Mouse (Mus musculus) layer of hippocampus, adult 2 months (tissue): Measurements from ENCODE around the gene Clec16a. TPM values are rescaled to one million over a fixed set of nuclear protein-coding genes. Genes with fewer than 3 reads are reported as not detected.

ENCODE experiments used
- DNase-seq, 2 experiments: peaks; one replicate each; pipeline ENCODE4 v3.0.0; 2022; ENCODE audit warnings: low spot score in 2 of 2
- H3K27ac ChIP-seq: fragments of 200-600 bp; 2 replicates; pipeline ENCODE4 v1.8.1; 2022
- H3K4me3 ChIP-seq: fragments of 200-600 bp; 2 replicates; pipeline ENCODE4 v1.8.1; 2022; ENCODE audit warnings: mild to moderate bottlenecking
- CTCF ChIP-seq: fragments of 200-600 bp; conservative IDR thresholded peaks from 2 replicates; pipeline ENCODE4 v1.8.1; 2022; ENCODE audit warnings: antibody characterized with exemption, mild to moderate bottlenecking, moderate library complexity
- total RNA-seq, 2 experiments: library from RNA; stranded (reverse); gene quantifications; 2 replicates each; pipeline ENCODE4 v1.2.3; 2021

Clec16a gene
- total RNA-seq, 2 experiments from 2014 or later = 98.8 to 105 TPM

GRCm38 (mm10) chr16:10783152-10783434 lies 238.0 kb downstream of the Clec16a start:
- H3K4me3 ChIP-seq = no peak overlapping the region
- DNase-seq = no peak
- H3K27ac ChIP-seq = no peak overlapping the region
- no peak for TF ChIP-seq CTCF

DNA sequence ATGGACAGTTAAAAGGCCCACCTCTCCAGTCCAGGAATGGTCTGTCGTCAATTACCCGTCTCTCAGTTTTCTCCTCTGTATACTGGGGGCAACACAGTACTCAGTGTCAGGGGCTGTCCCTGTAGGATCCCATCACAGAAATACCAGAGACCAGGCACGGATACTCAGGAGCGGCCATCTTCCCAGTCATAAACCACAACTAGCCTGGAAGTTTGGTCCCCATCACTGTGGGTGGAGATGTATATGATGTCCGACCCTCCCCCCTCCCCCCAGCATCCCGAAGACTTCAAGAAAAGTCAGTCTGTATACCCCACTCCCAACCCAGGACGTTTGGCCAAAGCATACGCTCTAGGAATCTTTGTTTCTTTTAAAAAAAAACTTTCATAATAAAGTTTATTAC lies 238.3 kb downstream of the Clec16a start:
- no peak for TF ChIP-seq CTCF
- Histone ChIP-seq H3K4me3 (no peak overlapping the region), H3K27ac (no peak overlapping the region)
- DNase-seq = no peak

DNA sequence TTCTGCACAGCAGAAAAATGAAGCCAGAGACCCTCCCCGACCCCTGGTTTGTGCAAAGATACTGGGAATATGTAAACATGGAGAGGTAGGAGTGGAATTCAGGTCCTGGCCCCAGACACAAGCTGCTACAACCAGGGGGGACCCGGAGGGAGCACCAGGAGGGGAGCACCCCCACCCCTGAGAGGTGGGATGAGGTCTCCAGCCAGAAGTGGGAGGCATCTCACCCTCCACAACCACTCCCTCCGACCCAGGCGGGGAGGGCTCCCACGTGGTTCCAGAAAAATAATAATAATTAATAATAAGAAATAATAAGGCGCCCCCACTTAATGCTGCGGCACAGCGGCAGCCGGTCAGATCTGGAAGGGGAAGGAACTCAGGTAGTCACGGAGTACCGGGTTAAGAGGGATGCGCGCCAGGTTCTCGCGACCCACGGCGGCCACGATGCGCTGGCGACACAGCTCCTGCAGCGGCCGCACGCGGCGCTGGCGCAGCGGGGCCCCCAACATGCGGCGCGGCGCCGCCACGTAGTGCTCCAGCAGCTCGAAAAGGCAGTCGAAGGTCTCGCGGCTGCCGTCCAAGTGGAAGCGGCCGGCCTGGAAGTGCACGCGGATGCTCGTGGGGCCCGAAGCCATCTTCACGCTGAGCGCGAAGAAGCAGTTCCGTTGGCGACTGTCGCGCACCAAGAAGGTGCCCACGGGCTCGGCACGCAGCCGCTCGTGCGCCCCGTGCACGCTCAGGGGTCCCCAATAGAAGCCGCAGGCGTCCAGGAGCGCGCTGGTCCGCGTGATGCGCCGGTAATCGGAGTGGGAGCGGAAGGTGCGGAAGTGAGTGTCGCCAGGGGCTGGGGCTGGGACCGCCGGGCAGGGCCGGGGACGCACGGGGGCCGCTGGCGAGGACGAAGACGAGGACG lies 239.0 kb downstream of the Clec16a start:
- Histone ChIP-seq H3K27ac (peak overlapping the region; percentile 97), H3K4me3 (peak overlapping the region; percentile 86)
- DNase-seq = peak in 1 of 2 experiments; percentile 17
- TF ChIP-seq CTCF = peak; percentile 42

GRCm38 (mm10) chr16:10784793-10785370 lies 239.7 kb downstream of the Clec16a start:
- peak; percentile 89 for TF ChIP-seq CTCF
- Histone ChIP-seq H3K27ac (peak overlapping the region; percentile 97), H3K4me3 (peak overlapping the region; percentile 86)
- DNase-seq = peak; percentile 80 to 90

GRCm38 (mm10) chr16:10785371-10786231 lies 240.5 kb downstream of the Clec16a start, which contains the start of gene Socs1:
Socs1 (minus strand) TSS chr16:10785536.
- Histone ChIP-seq H3K27ac (peak within 1 kb of the TSS; percentile 97), H3K4me3 (peak within 1 kb of the TSS; percentile 86)
- DNase-seq = peak; percentile 69 to 72
- TF ChIP-seq CTCF = peak; percentile 19

GRCm38 (mm10) chr16:10786288-10786687 lies 241.1 kb downstream of the Clec16a start:
- Histone ChIP-seq H3K27ac (peak overlapping the region; percentile 97), H3K4me3 (peak overlapping the region; percentile 86)
- peak; percentile 76 to 79 for DNase-seq
- peak; percentile 90 for TF ChIP-seq CTCF

DNA sequence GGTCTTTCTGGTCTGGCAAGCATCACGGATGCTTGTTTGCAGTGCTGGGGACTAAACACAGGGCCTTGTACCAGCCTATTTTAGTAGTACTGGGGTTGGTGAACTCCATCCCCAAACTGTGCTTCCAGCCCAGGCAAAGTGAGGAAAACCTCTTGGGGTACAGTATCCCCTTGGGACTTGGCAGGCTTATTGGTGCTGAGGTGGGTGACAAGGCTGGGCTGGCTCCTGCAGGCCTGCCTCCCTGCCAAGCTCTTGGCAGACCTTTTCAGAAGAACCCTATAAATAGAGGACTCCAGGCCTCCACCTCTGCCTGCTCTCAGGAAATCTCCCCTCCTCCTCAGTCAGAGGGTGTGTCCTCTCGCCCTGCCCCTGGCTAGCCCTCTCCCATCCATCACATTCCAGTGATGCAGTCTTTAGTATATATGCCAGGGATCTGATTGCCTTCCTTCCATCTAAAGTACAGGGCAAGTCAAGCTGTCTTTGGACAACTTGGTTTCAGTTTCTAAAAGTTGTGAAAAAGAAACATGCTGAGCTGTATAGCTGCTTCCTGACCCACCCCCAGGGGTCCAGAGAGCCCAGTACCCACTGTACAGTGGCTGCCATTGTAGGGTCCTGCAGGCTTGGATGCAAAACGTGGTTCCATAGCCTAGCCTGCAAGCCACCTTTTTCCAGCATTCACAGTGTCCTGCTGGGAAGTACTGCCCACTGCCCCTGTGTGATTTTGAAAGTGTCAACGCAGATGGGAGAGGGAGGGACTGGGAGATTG lies 241.8 kb downstream of the Clec16a start:
- no peak for TF ChIP-seq CTCF
- Histone ChIP-seq H3K4me3 (no peak overlapping the region), H3K27ac (peak overlapping the region; percentile 97; the same call in 1 of the 2 replicates)
- no peak for DNase-seq

- H3K27ac ChIP-seq = no peak overlapping the region
- peak; percentile 45 for TF ChIP-seq CTCF
These were observed 242.5 kb downstream of the Clec16a start for GRCm38 (mm10) chr16:10787548-10788058.

GRCm38 (mm10) chr16:10788271-10788670 lies 243.1 kb downstream of the Clec16a start, which contains the start of gene Tnp2:
Tnp2 (minus strand) TSS chr16:10788660.
- no peak for DNase-seq
- no peak for TF ChIP-seq CTCF

More at GRCm38 (mm10) chr16:10787548-10788058, 242.5 kb downstream of the Clec16a start:
- no peak overlapping the region for H3K4me3 ChIP-seq
- DNase-seq = no peak

DNA sequence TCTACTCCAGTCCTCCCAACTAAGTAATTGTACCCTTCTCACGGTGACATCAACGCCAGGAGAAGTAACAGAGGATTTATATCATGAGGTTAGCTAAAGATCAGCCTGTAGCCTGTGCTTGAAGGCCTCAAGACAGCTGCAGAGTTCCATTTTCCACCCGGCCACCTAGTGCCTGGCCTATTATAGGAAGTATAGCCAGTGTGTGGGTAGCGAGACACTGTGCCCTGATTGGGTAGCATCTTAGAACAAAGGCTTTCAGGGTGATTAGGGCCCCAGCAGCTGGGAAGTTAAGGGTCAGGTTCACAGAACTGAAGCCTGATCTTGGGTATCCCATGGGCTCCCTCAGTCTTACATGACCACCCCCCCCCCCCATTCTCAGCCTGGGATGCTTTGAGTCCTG lies 243.7 kb downstream of the Clec16a start:
- no peak for DNase-seq
- TF ChIP-seq CTCF = no peak
- Histone ChIP-seq H3K4me3 (no peak overlapping the region), H3K27ac (no peak overlapping the region)

More at GRCm38 (mm10) chr16:10788271-10788670, 243.1 kb downstream of the Clec16a start, which contains the start of gene Tnp2:
- Histone ChIP-seq H3K4me3 (no peak within 1 kb of the TSS), H3K27ac (no peak within 1 kb of the TSS)

DNA sequence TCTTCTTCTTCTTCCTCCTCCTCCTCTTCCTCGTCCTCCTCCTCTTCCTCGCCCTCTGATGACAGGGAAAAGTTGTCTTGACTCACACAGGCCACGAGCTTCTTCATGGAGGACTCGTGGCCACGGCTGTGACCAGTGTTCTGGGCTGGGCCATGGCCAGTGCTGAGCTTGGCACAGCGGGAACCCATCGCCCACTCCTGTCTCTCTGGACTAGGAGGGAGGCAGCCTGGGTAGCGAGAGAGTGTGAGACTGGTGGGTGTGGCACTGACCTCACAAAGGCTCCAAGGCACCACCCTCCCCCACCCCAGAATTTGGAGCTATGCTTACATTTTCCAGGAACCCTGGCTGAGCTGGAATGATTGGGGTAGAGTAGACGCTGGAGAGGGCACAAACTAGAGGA lies 245.6 kb downstream of the Clec16a start, which contains the start of gene Prm3:
TSS of gene Prm3 (minus strand) at position 213 of the 400 bp plus-strand sequence.
- TF ChIP-seq CTCF = no peak
- no peak within 1 kb of the TSS for H3K27ac ChIP-seq
- no peak within 1 kb of the TSS for H3K4me3 ChIP-seq
- no peak for DNase-seq

Other genes with a start within 250 kb of the Clec16a start
- gene Emp2, start 231.4 kb upstream of the Clec16a start, total RNA-seq = 10 to 100 TPM; 14.4 to 16.4 TPM
- 1 to 10 TPM; 6.1 to 7.4 TPM for gene Tekt5, start 149.8 kb upstream of the Clec16a start, total RNA-seq
- 10 to 100 TPM; 15.5 to 17.8 TPM for gene Nubp1, start 133.4 kb upstream of the Clec16a start, total RNA-seq
- gene Tvp23a, start 98.0 kb upstream of the Clec16a start, total RNA-seq = 10 to 100 TPM; 26.2 to 27.2 TPM
- gene Ciita, start 65.3 kb upstream of the Clec16a start, total RNA-seq = under 1 TPM in 1 of 2 experiments, not detected in 1; 0.27 TPM
- gene Dexi, start 2.3 kb upstream of the Clec16a start, total RNA-seq = 10 to 100 TPM; 61.8 to 63.1 TPM
- under 1 TPM; 0.59 to 0.97 TPM for gene Socs1, start 240.2 kb downstream of the Clec16a start, total RNA-seq
- gene Tnp2, start 243.3 kb downstream of the Clec16a start, total RNA-seq = not detected
- gene Prm3, start 245.6 kb downstream of the Clec16a start, total RNA-seq = not detected